Comparison of ENCODE assay signal across 8 mouse cellular contexts in genomic region chr1:60667873-60668616, GRCm38 (mm10). TPM values are rescaled to one million over a fixed set of nuclear protein-coding genes. Genes with fewer than 3 reads are reported as not detected.
DNase-seq lines count a peak whose midpoint lies in the region; ATAC-seq and TF ChIP-seq lines count a peak whose summit lies in the region.

No protein-coding gene starts in this region.

- peak; percentile 71 for ATAC-seq in forebrain, embryonic 16.5 days
- peak; percentile 81 for ATAC-seq in hindbrain, postnatal 0 days
- ATAC-seq in neural tube, embryonic 12.5 days (ENCODE audit: low FRiP score, low read depth), result peak; percentile 53; the same call in 1 of the 2 replicates

- peak overlapping the region; percentile 47 for H3K4me2 ChIP-seq in forebrain, embryonic 16.5 days (ENCODE audit: low read length)
- peak overlapping the region; percentile 44 for H3K4me2 ChIP-seq in hindbrain, postnatal 0 days (ENCODE audit: low read depth, low read length)
- peak overlapping the region; percentile 40 for H3K4me2 ChIP-seq in neural tube, embryonic 12.5 days (replicated peaks)

- intact Hi-C loops in left cerebral cortex, postnatal 14 days (cut with DNase I), result no loop called here

- DNase-seq in left cerebral cortex, adult 11 months (ENCODE audit: low spot score), result peak; percentile 4
- DNase-seq in left cerebral cortex, adult 8-10 months (ENCODE audit: low spot score in 2 of 2), result no peak
- peak; percentile 64 for DNase-seq in hindbrain, postnatal 0 days (ENCODE audit: low spot score)
- peak; percentile 12 to 34 for DNase-seq in left cerebral cortex, postnatal 14 days (ENCODE audit: low spot score in 2 of 2)
- DNase-seq in embryo, embryonic 10 days (ENCODE audit: low spot score), result no peak
- DNase-seq in embryo, embryonic 10.5 days (ENCODE audit: low spot score), result no peak

- peak overlapping the region; percentile 26 for H3K4me3 ChIP-seq in forebrain, embryonic 16.5 days (replicated peaks; ENCODE audit: low read length)
- no peak overlapping the region for H3K4me3 ChIP-seq in hindbrain, postnatal 0 days (ENCODE audit: low read length)
- H3K4me3 ChIP-seq in neural tube, embryonic 12.5 days, result no peak overlapping the region

- H3K36me3 ChIP-seq in forebrain, embryonic 16.5 days (ENCODE audit: control insufficient read depth, insufficient read depth), result no peaks in the 10 kb centered on the region
- H3K36me3 ChIP-seq in hindbrain, postnatal 0 days (ENCODE audit: insufficient read depth, low read length), result no peaks in the 10 kb centered on the region
- H3K36me3 ChIP-seq in neural tube, embryonic 12.5 days, result no peaks in the 10 kb centered on the region

- H3K4me1 ChIP-seq in forebrain, embryonic 16.5 days (replicated peaks; ENCODE audit: control insufficient read depth, insufficient read depth, low read length), result peaks cover 9% of the 10 kb centered on the region; the same call in 1 of the 2 replicates
- H3K4me1 ChIP-seq in hindbrain, postnatal 0 days (ENCODE audit: insufficient read depth, low read length), result no peaks in the 10 kb centered on the region
- peaks cover 8% of the 10 kb centered on the region; the same call in 1 of the 2 replicates for H3K4me1 ChIP-seq in neural tube, embryonic 12.5 days

- no peaks in the 10 kb centered on the region for H3K9me3 ChIP-seq in forebrain, embryonic 16.5 days (ENCODE audit: control insufficient read depth, low read length)
- no peaks in the 10 kb centered on the region for H3K9me3 ChIP-seq in hindbrain, postnatal 0 days (ENCODE audit: low read length)
- no peaks in the 10 kb centered on the region for H3K9me3 ChIP-seq in neural tube, embryonic 12.5 days

- peak overlapping the region; percentile 51 for H3K27ac ChIP-seq in forebrain, embryonic 16.5 days (ENCODE audit: low read length)
- H3K27ac ChIP-seq in hindbrain, postnatal 0 days, result peak overlapping the region; percentile 48
- no peak overlapping the region for H3K27ac ChIP-seq in neural tube, embryonic 12.5 days

- no peak for TF ChIP-seq CTCF in hindbrain, postnatal 0 days (IDR thresholded peaks at IDR 0.05; ENCODE audit: low read depth)

- no peaks in the 10 kb centered on the region for H3K27me3 ChIP-seq in forebrain, embryonic 16.5 days (replicated peaks; ENCODE audit: control insufficient read depth, insufficient read depth, low read length)
- no peaks in the 10 kb centered on the region for H3K27me3 ChIP-seq in hindbrain, postnatal 0 days (ENCODE audit: insufficient read depth, low read length)
- H3K27me3 ChIP-seq in neural tube, embryonic 12.5 days (replicated peaks), result no peaks in the 10 kb centered on the region

- H3K9ac ChIP-seq in forebrain, embryonic 16.5 days (replicated peaks; ENCODE audit: low read depth, low read length), result peak overlapping the region; percentile 53
- peak overlapping the region; percentile 30 for H3K9ac ChIP-seq in hindbrain, postnatal 0 days (replicated peaks; ENCODE audit: low read length)
- 0 out of 2 replicates have a peak overlapping the region, but pooled peaks have one; percentile 26 for H3K9ac ChIP-seq in neural tube, embryonic 12.5 days

- 14% methylated on average over 17 of the region's 17 CpGs for WGBS in forebrain, embryonic 16.5 days
- whole genome bisulfite sequencing in hindbrain, postnatal 0 days, result 29% methylated on average over 17 of the region's 17 CpGs
- WGBS in neural tube, embryonic 12.5 days, result 48% methylated on average over 17 of the region's 17 CpGs

RNA-seq across cellular contexts. Expression of gene Cd28, which starts 48.6 kb away (rescaled TPM):
- total RNA-seq in left cerebral cortex, adult 8-10 months (2022), result under 1 TPM; 0.26 to 0.37 (median 0.33) TPM
- polyA plus RNA-seq in forebrain, embryonic 16.5 days (2015; fragmentation: Nextera tagmentation; extraction: Ambion mirVana), result 0.08 and 0.12 TPM in 2 replicates
- 0.14 and 0.16 TPM in 2 replicates for total RNA-seq in hindbrain, postnatal 0 days (2014; rRNA removed)
- polyA plus RNA-seq in hindbrain, postnatal 0 days (2015; fragmentation: Nextera tagmentation; extraction: Ambion mirVana), result 0.10 and 0.15 TPM in 2 replicates
- total RNA-seq in left cerebral cortex, postnatal 14 days (2021), result under 1 TPM; 0.20 to 0.34 TPM
- polyA plus RNA-seq in neural tube, embryonic 12.5 days (2016; fragmentation: Nextera tagmentation; extraction: Ambion mirVana), result 0.14 and 0.26 TPM in 2 replicates

Comparison
In these comparisons a context has a peak if more than half of its experiments do, and no peak if none do; other contexts are left out.
1. DNase-seq: peak in left cerebral cortex, adult 11 months (single experiment), hindbrain, postnatal 0 days (single experiment) and left cerebral cortex, postnatal 14 days (2 of 2); none in left cerebral cortex, adult 8-10 months (0 of 2), embryo, embryonic 10 days (single experiment) and embryo, embryonic 10.5 days (single experiment).
2. Peak in every context shown above with its lines, with median percentiles within 50 percentile points of each other: ATAC-seq, H3K4me2 ChIP-seq and H3K9ac ChIP-seq.